In genomic region chr10:59899341-59900173, GRCm38 (mm10) we compare ENCODE assay signal across 8 mouse cellular contexts. TPM values are rescaled to one million over a fixed set of nuclear protein-coding genes. Genes with fewer than 3 reads are reported as not detected.
DNase-seq lines count a peak whose midpoint lies in the region; ATAC-seq and TF ChIP-seq lines count a peak whose summit lies in the region.

No protein-coding gene starts in this region.

- H3K9ac ChIP-seq in forebrain, embryonic 13.5 days, result peak overlapping the region; percentile 62
- H3K9ac ChIP-seq in neural tube, embryonic 14.5 days (replicated peaks; ENCODE audit: low read depth, low read length), result peak overlapping the region; percentile 49

- peak overlapping the region; percentile 60 for H3K4me3 ChIP-seq in E14TG2a.4 (replicated peaks; ENCODE audit: low read length)
- 0 out of 2 replicates have a peak overlapping the region, but pooled peaks have one; percentile 2 for H3K4me3 ChIP-seq in forebrain, embryonic 13.5 days
- H3K4me3 ChIP-seq in neural tube, embryonic 14.5 days (ENCODE audit: low read depth, low read length), result no peak overlapping the region
- H3K4me3 ChIP-seq in thymus, adult 2 months (ENCODE audit: control insufficient read depth, insufficient read depth, low read length), result peak overlapping the region; percentile 25

- DNase-seq in c-Kit-positive CD71-positive TER-119-positive erythroid progenitor cells, embryonic 14.5 days (ENCODE audit: low spot score), result peak; percentile 81
- DNase-seq in heart, postnatal 14 days, result peak; percentile 78 to 86
- DNase-seq in layer of hippocampus, adult 18-20 months (ENCODE audit: low spot score in 2 of 2), result peak; percentile 93
- DNase-seq in lung, adult 18-20 months, result peak; percentile 94 to 96
- DNase-seq in thymus, adult 2 months, result peak; percentile 91

- no peak for TF ChIP-seq CTCF in E14TG2a.4 (conservative IDR thresholded peaks at IDR 0.05; ENCODE audit: low read length)
- peak; percentile 61; the same call in 1 of the 2 replicates for TF ChIP-seq CTCF in thymus, adult 2 months (IDR thresholded peaks at IDR 0.05; ENCODE audit: borderline replicate concordance, control insufficient read depth, extremely low read depth, insufficient read depth, low read length, poor library complexity)

- peak overlapping the region; percentile 100 for H3K27ac ChIP-seq in forebrain, embryonic 13.5 days
- H3K27ac ChIP-seq in neural tube, embryonic 14.5 days (ENCODE audit: low read depth, low read length), result peak overlapping the region; percentile 94
- peak overlapping the region; percentile 87 for H3K27ac ChIP-seq in thymus, adult 2 months (ENCODE audit: control insufficient read depth, insufficient read depth, low read length)

- peak; percentile 92 for ATAC-seq in forebrain, embryonic 13.5 days
- ATAC-seq in neural tube, embryonic 14.5 days (ENCODE audit: low read depth), result peak; percentile 92

- H3K9me3 ChIP-seq in E14TG2a.4 (ENCODE audit: low read length), result no peaks in the 10 kb centered on the region
- H3K9me3 ChIP-seq in forebrain, embryonic 13.5 days (replicated peaks), result no peaks in the 10 kb centered on the region
- H3K9me3 ChIP-seq in neural tube, embryonic 14.5 days (ENCODE audit: control insufficient read depth, low read length), result no peaks in the 10 kb centered on the region

- whole genome bisulfite sequencing in forebrain, embryonic 13.5 days, result 3% methylated on average over 21 of the region's 21 CpGs
- 9% methylated on average over 21 of the region's 21 CpGs for WGBS in neural tube, embryonic 14.5 days
- 5% methylated on average over 21 of the region's 21 CpGs for WGBS in thymus, adult 2 months

- peaks cover 5% of the 10 kb centered on the region; the same call in 1 of the 2 replicates for H3K27me3 ChIP-seq in E14TG2a.4 (ENCODE audit: insufficient read depth, low read length)
- no peaks in the 10 kb centered on the region for H3K27me3 ChIP-seq in forebrain, embryonic 13.5 days
- no peaks in the 10 kb centered on the region for H3K27me3 ChIP-seq in neural tube, embryonic 14.5 days (ENCODE audit: control insufficient read depth, insufficient read depth, low read length)
- no peaks in the 10 kb centered on the region for H3K27me3 ChIP-seq in thymus, adult 2 months (ENCODE audit: control insufficient read depth, insufficient read depth, low read length)

- H3K4me2 ChIP-seq in forebrain, embryonic 13.5 days, result peak overlapping the region; percentile 46
- H3K4me2 ChIP-seq in neural tube, embryonic 14.5 days (ENCODE audit: low read depth, low read length), result no peak overlapping the region; the same call in 1 of the 2 replicates

- H3K36me3 ChIP-seq in E14TG2a.4 (ENCODE audit: insufficient read depth, low read length), result peaks cover 39% of the 10 kb centered on the region
- peaks cover 22% of the 10 kb centered on the region for H3K36me3 ChIP-seq in forebrain, embryonic 13.5 days (ENCODE audit: poor library complexity, severe bottlenecking)
- H3K36me3 ChIP-seq in neural tube, embryonic 14.5 days (ENCODE audit: control insufficient read depth, insufficient read depth, low read length), result peaks cover 17% of the 10 kb centered on the region; the same call in 1 of the 2 replicates
- no peaks in the 10 kb centered on the region for H3K36me3 ChIP-seq in thymus, adult 2 months (ENCODE audit: control insufficient read depth, insufficient read depth, low read length)

- intact Hi-C loops in heart, postnatal 14 days (cut with DNase I), result loop anchor here (5.0 kb wide), 1 partner anchor 83 kb away; no protein-coding TSS in a partner anchor

- H3K4me1 ChIP-seq in E14TG2a.4 (replicated peaks; ENCODE audit: low read depth, low read length), result peaks cover 91% of the 10 kb centered on the region
- peaks cover 85% of the 10 kb centered on the region for H3K4me1 ChIP-seq in forebrain, embryonic 13.5 days
- peaks cover 46% of the 10 kb centered on the region for H3K4me1 ChIP-seq in neural tube, embryonic 14.5 days (ENCODE audit: control insufficient read depth, insufficient read depth, low read length)
- peaks cover 87% of the 10 kb centered on the region for H3K4me1 ChIP-seq in thymus, adult 2 months (replicated peaks; ENCODE audit: control insufficient read depth, insufficient read depth, low read length)

- TF ChIP-seq POLR2A in thymus, adult 2 months (IDR thresholded peaks at IDR 0.05; ENCODE audit: control insufficient read depth, extremely low read depth, insufficient read depth, low read length, poor library complexity), result peak; percentile 76

RNA-seq across cellular contexts. Expression of gene Dnajb12, which starts 20.2 kb away (rescaled TPM):
- polyA plus RNA-seq in forebrain, embryonic 13.5 days (2015; fragmentation: Nextera tagmentation; extraction: Ambion mirVana), result 16.9 and 18.4 TPM in 2 replicates
- total RNA-seq in heart, postnatal 14 days (2021), result 10 to 100 TPM; 34.7 to 35.7 TPM
- 10 to 100 TPM; 52.7 to 53.2 TPM for total RNA-seq in layer of hippocampus, adult 18-20 months (2021)
- 22.5 and 23.0 TPM in 2 replicates for polyA plus RNA-seq in neural tube, embryonic 14.5 days (2014; fragmentation: Nextera tagmentation; extraction: Ambion mirVana)
- polyA plus RNA-seq in thymus, adult 2 months (2012; rRNA removed), result 44.6 and 50.4 TPM in 2 replicates

RNA-seq across cellular contexts. Expression of gene Ddit4, which starts 52.1 kb away (rescaled TPM):
- 69.3 and 71.3 TPM in 2 replicates for polyA plus RNA-seq in forebrain, embryonic 13.5 days (2015; fragmentation: Nextera tagmentation; extraction: Ambion mirVana)
- 100 to 1,000 TPM; 188 to 191 TPM for total RNA-seq in heart, postnatal 14 days (2021)
- 10 to 100 TPM; 69.7 to 89.5 TPM for total RNA-seq in layer of hippocampus, adult 18-20 months (2021)
- polyA plus RNA-seq in neural tube, embryonic 14.5 days (2014; fragmentation: Nextera tagmentation; extraction: Ambion mirVana), result 4.2 and 6.5 TPM in 2 replicates
- polyA plus RNA-seq in thymus, adult 2 months (2012; rRNA removed), result 157 and 190 TPM in 2 replicates
